Mouse (Mus musculus) layer of hippocampus, adult 9-11 months (tissue): Measurements from ENCODE around the gene Procr.

Source experiments
- DNase-seq: peaks from one replicate; pipeline ENCODE4 v3.0.0; 2022

Gene Procr

DNA sequence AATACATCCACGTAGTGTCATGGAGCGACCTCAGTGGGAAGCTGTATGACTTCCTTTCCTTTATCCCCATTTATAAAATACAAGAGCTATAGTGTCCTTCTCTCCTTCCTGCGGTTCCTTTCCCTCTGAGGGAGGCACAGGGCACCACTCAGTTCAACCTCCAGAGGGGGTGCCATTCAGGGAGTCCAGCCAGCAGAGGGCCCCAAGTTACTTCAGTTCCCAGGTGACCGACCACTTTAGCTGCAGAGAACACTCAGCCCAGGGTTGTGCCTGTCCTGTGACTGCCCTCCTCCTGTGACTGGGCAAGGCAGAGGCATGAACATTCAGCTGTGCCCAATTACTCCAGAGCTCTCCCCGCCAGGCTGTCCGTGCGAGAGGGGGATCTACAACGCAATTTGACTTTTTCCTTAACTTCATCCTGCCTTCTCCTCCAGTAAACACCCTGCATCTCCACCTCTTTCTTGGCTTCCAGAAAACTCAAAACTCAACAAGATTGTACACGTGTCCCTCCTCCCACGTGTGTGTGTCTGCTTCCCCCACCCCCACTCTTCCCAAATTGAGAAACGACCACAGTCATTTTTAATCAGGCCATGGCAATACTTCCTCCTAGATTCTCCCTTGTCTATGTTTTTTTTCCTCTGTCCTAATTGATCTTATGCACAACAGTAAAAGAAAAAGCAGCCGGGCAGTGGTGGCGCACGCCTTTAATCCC, 6.1 kb downstream of the Procr start:
- no peak for DNase-seq

DNA sequence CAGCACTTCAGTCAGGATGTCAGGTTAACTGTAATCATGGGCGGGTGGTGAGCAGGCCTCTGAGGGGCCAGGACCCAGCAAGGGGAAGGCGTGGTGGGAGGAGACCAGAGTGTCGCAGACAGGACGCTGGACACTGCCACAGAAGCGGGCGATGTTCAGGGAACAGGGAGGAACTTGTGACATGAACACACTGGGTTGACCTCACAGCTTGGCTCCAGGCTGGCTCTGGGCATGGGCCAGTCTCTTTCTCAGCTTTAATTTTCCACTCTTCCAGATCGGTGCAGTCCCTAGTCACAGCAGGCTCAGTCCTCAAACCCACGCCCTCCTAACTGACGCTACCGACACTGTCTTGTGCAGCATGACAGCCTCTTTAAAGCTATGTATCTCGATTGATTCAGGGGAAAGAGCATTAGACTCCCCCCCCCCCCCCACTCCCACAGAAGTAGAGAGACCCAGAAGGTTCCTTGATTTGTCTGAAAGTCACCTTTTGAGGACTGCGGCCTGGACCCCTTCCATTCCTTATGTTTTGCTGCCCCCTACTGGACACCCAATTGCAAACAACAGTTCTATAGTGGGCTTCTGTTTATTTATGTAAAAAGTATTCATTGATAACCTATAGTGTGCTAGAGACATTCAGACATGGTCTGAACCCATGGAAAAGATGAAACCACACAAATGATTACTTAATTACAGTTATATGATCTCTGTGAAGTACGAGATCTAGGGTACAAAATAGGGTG, 13.9 kb downstream of the Procr start:
- no peak for DNase-seq

DNA sequence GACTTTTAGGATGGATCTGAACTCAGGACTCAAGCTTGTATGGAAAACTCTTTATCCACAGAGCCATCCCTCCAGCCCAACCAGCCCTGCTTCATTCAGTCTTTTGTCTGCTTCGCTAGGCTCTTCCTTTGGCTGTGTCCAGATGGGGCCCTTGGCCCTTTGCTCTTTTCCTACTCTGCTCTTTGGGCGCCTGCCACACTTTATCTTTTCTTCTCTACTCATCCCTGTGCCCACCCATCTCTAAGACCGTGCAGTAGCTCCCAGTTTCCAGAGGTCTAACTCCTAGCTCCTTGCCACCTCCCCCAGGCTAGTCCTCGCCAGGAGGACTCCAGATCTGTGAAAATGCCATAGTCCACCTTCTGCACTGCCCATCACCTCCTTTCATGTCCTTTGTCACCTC, 22.7 kb downstream of the Procr start:
- no peak for DNase-seq

DNA sequence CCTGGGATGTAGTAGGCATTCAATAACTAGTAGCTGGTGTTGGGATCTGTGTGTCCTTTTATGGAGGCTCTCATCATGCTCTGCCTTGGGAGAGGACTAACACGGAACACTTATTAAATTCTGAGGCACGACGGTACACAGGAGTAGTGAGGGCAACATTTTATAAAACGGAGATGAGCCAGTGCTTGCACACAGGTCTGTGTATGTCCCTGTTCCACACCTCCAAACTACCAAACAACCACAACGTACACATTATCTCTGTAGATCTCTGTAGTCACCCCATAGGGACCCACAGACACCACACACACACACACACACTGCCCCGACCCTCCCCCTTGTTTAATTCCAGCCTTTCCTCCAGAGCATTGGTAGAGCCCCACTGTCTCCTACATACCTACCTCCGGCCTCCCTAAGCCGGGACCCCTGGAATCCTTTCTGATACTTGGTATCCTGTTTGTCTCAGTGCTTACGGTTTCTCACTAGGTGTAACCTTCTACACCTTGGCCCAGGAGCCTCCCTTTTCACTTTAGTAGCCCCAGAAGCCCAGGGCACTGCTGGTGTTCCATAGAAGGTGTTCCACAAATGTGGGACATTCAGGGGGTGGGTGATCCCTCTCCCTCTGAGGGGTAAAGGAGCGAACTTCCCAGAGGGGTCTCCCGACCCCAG, 23.5 kb downstream of the Procr start:
- DNase-seq, result no peak

DNA sequence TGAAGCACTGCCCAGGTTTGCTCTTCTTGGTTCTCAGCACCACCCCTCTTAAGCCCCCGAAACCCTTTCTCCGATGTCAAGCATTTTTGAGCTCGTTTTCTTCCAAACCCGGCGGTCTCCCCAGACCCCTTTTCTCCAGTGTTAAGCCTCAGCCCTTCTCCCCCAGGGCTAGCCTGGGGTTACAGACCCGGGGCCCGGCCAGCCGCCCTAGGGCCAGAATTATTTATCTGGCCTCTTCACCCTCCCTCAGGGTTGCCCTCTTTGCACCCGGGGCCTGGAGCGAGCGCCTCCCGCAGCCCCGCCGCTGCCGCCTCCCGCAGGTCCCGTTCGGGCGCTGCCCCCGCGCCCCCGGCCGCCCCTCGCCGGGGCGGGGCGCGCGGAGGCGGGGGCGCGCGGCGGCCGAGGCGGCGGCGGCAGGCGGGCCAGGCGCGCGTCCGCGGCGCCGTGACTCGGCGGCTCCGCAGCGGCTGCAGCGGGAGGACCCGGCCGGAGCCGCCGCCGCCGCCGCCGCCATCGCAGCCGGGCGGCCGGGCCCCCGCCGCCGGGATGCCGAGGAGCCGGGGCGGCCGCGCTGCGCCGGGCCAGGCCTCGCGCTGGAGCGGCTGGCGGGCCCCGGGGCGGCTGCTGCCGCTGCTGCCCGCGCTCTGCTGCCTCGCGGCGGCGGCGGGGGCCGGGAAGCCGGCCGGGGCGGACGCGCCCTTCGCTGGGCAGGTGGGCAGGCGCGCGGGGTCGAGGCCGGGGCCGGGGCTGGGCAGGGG, 24.2 kb downstream of the Procr start, which contains the start of gene Mmp24:
Gene Mmp24 (plus strand): TSS at position 416 of the 758 bp plus-strand sequence.
- DNase-seq, result no peak

DNA sequence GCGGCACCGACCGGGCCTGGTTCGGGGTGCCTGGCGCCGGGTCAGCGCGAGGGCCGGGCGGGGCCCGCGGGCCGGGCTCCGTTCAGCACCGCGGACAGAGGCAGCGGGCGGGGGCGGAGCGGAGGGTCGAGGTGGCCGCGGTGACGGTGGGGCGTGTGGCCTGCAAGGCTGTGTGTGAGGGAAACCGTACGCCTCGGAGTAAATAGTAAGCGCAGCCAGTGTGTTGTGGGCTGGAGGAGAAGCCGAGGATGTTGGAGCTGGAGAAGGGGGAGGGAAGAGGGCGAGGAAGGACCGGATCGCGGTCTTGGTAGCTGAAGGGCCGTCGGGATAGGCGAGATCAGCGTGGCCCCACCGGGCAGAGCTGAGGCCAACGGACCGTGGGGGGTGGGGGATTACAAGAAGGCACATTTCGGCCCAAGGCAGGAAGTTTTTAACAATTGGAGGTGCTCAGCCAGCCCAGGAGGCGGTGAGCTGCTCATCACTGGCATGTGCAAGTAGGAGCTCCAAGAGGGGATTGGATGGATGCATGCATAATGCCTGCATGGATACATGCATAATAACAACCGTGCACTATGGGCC, 24.9 kb downstream of the Procr start:
- peak; percentile 25 for DNase-seq

DNA sequence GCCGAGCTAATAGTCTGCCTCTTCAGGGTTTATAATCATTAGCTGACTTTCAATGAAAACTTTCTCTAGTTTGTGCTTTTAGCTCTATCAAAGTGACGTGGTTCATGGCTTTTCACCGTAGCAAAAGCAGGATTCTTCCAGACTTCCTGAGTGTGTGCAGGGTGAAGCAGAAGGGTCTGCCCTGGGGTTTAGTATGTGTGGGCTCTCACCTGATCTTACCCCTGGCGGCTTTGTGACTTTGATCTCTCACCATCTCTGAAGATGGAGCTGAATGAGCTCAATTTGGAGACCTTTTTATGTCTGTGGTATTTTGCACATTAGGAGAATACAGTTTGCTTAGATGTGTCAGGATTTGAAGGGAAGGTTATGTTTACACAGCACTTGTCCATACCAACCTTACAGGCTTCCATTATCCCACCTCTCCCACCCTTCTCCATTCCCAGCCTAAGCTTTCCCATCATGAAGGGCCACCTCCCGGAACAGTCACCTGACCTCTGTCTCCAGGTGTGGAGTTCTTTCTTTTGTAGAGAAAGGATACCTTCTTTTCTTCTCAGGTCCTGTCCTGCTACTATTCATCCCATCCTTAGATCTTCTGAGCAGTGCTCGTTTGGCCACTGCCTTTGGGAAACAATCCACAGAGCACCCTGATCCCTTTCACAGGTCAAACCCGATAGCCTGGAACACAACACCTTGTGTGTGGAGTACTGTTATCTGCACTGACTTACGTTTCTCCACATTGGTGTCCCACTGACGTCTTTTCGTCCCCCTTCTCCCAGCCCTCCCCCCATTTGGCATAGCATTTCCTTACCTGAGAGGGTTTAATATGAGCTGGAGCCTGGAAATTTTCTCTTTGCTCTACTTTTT, 26.1 kb downstream of the Procr start:
- no peak for DNase-seq

DNA sequence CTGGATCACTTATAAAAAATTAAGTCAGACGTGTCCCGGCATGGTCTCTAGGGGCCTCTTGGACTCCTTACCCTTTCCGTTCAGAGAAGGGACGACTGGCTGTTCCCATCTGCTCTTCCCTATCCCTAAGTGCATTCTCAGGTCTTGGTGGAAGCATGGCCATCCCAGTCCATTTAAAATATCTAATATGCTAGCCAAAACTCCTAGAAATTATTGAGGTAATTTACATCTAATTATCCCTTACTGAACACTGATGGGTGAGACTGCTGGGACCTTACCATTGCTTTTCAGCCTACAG, 26.7 kb downstream of the Procr start:
- DNase-seq, result no peak

DNA sequence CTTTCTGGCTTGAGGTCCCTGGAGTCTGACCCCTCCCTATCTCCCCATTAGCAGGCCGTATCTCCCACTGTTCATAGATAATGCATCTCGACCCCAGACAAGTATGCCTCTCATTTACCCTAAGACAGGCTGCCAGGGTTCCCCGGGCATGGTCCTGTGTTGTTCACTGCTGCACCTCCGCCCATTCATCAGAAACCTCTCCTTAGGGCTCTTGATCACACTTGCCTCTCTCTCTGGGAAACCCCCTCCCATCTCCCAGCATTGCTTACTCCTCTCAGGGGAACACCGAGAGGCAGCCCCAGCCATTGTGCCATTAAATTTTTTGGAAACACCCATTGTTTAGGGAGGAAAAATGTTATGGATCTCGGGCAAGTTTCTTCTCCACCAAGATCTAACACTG, 27.1 kb downstream of the Procr start:
- no peak for DNase-seq

DNA sequence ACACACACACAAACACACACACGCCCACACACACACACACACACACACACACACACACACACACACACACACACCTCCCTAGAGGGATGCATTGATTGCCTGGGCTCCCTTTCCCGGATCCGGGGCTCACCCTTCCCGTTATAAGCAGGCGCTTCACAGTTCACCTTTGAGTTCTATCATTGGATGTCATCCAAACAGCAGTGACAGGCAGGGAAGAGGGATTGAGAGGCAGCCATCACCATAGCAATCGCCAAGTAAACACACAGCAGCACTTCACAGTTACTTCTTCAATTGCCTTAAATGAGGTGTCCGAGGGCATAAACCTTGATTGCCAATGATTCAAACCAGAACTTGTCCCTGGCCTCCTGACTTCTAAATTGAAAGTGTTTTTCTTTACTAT, 28.1 kb downstream of the Procr start:
- no peak for DNase-seq

DNA sequence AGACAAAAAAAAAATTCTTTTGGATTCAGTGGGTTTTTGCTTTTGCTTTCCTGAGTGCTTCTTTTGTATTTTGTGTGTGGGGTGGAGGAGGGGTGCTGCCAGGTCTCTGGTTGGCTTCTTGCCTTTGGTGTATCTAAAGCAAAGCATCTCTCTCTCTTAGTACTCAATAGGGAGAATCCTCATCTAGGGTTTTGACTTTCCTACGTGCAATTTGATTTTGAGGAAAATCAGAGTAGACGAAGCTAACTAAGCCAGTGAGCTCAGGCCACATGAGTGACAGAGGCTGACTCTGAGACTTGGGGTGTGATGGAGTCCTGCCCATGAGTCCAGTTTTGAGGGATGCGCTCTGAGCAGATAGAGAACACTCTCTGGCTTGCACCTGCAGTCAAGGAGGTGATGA, 28.6 kb downstream of the Procr start:
- no peak for DNase-seq

DNA sequence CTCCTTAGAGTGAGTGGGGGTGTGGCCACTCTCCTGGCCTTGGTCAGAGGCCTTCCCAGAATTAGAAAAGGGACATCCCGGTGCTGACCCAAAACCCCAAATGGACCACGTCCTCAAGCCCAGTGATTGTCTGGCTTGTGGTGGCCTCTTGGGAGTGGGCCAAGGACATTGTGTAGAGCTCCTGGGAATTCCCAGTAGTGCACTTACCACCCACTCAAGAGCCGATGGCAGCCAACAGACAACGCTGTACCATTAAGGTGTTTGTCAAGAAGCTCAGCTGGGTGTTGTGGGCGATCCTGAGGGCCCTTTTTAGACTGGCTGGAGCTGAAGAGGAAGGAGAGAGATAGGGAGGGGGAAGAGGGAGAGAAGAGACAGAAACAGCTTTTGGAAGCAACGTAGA, 33.6 kb downstream of the Procr start:
- no peak for DNase-seq

DNA sequence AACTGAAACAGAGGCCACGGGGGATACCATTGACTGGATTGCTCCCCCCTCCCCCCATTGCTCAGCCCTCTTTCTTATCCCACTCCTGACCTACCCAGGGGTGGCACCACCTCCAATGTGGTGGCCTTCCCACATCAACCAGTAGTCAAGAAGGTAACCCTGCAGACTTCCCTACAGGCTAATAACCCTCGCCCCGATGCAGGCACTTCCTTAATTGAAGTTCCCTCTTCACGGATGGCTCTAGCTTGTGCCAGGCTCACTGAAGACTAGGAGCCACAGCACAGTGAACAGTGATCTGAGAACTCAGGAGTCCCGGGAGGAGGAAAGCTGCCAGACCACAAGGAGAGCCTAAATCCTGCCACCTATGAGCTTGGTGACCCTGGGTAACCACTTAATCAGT, 36.0 kb downstream of the Procr start:
- DNase-seq, result no peak

DNA sequence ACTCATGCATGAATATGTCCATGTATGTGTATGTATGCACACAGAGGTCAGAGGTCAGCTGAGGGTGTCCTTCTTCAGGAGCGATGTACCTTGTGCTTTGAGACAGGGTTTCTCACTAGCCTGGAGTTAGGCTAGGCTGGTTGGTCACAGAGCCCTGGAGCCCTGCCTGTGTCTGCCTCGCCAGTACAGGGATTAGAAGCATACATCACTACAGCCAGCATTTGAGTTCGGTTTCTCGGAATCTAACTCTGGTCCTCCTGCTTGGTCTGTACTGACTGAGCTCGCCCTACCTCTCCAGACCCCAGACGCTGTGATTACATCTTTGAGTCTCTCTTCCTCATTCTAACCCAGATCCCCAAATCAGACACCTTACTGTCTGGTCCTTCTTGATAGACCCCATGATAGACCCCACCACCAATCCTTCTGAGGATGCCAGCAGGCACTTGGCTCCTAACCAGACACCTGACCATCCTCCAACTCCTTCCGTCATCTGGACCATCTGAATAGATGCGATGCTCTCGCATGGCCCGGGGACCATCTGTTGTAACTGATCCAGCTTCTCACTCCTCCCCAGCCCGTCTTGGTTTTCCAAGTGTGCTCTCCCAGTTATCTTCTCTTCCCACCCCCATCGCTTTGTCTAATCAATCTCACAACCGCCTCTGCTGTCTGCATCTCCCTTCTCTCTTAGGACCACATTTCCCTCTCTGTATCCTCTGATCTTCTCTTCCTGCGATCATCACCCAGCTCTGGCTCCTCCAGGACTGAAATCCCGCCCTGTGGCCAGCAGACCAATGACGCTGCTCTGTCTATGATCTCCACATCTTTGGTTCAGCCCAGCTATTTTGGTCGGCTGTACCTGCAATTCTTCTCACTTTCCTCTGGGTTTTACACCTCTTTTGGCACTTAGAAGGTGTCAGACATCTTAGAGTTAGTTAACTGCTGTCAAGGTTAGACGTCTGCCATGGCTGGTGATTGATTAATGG, 37.3 kb downstream of the Procr start:
- no peak for DNase-seq

DNA sequence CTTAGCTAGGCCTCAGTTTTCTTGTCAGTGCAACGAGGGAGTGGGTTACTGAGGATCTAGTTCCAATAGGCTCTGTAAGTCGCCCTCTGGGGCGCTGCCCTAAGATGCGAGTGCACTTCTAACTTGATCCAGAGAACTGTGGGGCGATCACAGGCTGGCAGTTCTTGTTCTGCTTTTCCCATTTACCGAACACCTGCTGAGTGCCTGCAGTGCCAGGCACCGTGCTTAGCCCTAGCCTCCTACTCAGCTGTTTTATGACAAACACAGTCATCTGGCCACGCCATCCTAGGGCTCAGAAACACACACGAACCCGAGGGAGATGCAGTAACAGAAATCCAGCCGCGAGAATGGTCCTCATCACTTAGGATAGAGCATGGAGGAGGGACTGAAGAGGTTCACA, 42.0 kb downstream of the Procr start:
- no peak for DNase-seq

DNA sequence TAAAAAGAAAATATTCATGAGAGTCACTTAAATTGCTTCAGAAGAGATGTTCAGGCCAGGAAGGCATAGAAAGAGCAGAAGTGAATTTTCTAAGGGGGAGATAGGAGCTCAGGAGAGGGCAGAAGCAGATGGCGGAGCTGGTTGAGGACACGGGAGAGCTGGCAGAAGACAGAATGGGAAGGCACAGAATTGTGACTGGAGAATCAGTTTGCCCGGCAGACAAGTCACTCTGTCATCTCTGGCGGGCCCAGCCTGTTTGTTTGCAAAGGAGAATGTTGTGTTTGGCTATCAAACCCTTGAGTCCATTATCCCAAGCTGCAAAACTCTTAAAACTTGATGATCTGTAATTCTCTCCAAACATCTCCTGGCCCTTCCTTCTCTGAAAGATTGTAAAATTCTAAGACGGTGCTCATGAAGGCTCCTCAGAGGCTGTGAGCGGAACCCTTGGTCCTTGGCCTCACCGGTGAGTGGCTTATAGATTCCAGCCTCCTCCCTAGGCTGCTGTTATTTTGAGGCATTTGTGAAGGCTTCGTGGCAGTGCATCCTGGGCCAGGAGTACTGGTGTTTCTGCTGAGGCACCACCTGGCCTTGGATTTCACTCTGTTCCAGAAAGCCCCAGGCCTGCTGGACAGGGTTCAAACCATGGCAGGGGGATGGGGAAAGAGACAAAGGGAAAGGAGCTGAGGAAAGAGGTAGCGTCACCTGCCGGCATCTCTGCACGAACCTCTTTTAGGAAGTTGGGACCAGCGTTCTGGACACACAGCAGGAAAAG, 43.9 kb downstream of the Procr start:
- no peak for DNase-seq

DNA sequence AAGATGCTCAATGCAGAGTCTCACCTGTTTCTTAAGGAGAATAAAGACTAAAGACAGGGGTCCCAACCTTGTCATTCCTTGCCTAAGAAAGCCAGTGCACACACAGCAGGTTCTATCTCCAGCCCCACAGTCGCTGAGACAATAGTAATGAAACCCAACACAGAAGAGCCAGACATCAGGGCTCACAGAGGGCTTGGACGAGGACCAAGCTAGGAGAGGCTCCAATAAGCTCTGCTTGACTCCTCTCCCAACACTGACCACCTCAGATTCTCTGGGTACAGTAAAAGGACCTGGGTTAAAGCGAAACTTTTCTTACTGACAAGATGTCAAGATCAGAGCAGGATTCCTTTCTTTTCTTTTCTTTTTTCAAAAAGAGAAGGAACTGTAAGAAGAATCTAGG, 47.7 kb downstream of the Procr start:
- no peak for DNase-seq

DNA sequence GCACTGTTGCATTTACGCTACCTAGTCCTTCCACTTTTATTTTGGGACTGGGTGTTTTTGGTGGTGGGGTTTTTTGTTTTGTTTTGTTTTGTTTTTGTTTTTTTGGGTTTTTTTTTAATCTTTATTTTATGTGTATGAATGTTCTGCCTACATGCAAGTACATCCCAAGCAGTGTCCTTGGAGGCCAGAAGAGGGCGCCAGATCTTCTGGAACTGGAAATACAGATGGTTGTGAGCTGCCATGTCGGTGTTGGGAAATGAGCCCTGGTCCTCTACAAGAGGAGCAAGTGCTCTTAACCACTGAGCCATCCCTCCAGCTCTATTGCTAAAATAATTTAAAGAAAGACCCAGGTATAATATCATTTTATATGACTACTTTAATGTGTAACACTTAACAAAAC, 51.8 kb downstream of the Procr start:
- no peak for DNase-seq

DNA sequence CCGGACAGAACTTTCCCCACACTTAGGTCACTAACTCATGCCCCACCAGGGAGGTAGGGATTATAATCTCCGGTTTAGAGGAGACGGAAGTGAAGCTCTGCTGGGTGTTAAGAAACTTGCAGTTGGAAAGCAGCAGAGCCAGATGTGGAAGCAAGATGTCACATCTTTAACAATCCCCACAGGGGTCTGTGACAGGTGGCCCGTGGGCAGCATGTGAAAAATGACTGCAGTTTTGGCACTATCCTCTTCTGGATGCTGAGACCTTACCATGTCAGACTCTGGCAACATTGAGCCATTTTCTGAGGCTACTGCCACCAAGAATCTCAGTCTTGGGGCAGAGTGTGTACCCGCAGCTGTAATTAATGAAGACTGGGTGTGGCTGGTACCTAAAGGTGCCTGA, 53.1 kb downstream of the Procr start:
- DNase-seq, result no peak
